Mouse (Mus musculus) heart, adult 10 weeks (tissue): ENCODE results near the gene Gm13289. TPM values are rescaled to one million over a fixed set of nuclear protein-coding genes. Genes with fewer than 3 reads are reported as not detected.

Source experiments
- polyA plus RNA-seq: library from polyadenylated mRNA; stranded (reverse); fragments of 350-450 nt; fragmentation: Illumina TruSeq; extraction: RNeasy Lipid Tissue Mini Kit (QIAGEN cat#74804); gene quantifications from one replicate; pipeline ENCODE4 v1.2.3, GENCODE M21; 2014; ENCODE audit warnings: low read depth, low replicate concordance

The Gm13289 gene
- polyA plus RNA-seq, result not detected

GRCm38 (mm10) chr4:88776622-88777021 is at the start of gene Gm13289:
Gene Gm13289, plus strand, starts transcription at chr4:88776922.

GRCm38 (mm10) chr4:88754818-88755340 is 21.8 kb upstream of the Gm13289 start, which contains the start of gene Gm13271:
Gene Gm13271, plus strand, starts transcription at chr4:88754868.

DNA sequence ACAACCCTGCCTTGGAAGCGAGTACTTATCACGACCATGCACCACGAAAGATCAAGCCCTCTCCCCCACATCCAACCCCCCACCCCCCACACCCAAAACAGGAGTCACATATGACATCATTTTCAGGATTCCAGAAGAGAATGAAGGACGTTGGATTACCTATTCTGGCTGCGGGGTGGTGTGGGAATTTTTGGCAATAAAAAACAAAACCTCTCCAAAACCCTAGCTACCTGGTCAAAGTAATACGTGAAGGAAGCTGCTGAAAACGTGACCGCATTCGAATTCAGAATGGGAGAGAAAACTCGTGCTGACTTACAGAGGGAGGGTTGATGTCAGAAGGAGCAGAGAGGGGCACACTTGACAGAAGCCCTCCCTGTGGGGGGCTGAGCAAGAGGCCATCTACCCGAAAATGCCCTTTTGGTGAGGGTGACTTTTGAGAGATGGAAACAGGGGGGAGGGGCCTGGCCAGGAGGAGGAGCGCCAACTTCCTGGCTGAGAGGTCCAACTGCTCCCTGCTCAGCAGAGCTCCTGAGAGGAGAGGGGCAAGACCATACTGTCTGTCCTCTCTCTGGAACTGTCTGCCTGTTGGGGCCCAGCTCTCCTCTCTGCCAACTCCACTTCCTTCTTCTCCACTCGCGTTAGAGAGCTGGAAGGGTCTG is 17.0 kb upstream of the Gm13289 start, which contains the start of gene Gm13283:
TSS of gene Gm13283 (plus strand) at position 510 of the 659 bp plus-strand sequence.

GRCm38 (mm10) chr4:88773534-88773933 is 3.2 kb upstream of the Gm13289 start, which contains the start of gene Gm13290:
Gene Gm13290, plus strand, starts transcription at chr4:88773834.

DNA sequence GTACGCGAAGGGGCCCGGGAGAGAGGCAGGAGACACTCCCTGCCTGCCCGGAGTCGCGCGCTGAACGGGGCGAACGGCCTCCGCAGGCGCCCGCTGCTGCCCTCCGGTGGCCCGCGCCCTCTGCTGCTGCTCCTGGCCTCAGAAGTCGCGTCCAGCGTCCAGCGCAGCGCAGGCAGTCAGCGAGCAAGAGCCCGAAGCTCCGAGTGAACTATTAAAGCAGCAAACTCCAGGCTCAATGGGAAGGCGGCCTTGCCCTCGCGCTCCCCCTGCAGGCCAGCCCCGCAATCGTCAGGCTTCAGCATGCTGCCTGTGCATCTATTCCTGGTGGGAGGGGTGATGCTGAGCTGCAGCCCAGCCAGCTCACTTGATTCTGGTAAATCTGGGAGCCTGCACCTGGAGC is 2.8 kb downstream of the Gm13289 start, which contains the start of gene Gm13272:
TSS of gene Gm13272 (plus strand) at position 301 of the 400 bp plus-strand sequence.

DNA sequence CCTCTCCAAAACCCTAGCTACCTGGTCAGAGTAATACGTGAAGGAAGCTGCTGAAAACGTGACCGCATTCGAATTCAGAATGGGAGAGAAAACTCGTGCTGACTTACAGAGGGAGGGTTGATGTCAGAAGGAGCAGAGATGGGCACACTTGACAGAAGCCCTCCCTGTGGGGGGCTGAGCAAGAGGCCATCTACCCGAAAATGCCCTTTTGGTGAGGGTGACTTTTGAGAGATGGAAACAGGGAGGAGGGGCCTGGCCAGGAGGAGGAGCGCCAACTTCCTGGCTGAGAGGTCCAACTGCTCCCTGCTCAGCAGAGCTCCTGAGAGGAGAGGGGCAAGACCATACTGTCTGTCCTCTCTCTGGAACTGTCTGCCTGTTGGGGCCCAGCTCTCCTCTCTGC is 5.1 kb downstream of the Gm13289 start, which contains the start of gene Ifnz:
TSS of gene Ifnz (plus strand) at position 301 of the 400 bp plus-strand sequence.

GRCm38 (mm10) chr4:88785409-88785808 is 8.7 kb downstream of the Gm13289 start, which contains the start of gene Gm13276:
Gene Gm13276, plus strand, starts transcription at chr4:88785709.

DNA sequence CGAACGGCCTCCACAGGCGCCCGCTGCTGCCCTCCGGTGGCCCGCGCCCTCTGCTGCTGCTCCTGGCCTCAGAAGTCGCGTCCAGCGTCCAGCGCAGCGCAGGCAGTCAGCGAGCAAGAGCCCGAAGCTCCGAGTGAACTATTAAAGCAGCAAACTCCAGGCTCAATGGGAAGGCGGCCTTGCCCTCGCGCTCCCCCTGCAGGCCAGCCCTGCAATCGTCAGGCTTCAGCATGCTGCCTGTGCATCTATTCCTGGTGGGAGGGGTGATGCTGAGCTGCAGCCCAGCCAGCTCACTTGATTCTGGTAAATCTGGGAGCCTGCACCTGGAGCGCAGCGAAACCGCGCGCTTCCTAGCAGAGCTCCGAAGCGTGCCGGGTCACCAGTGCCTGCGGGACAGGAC is 11.7 kb downstream of the Gm13289 start, which contains the start of gene Gm13277:
TSS of gene Gm13277 (plus strand) at position 231 of the 400 bp plus-strand sequence.

GRCm38 (mm10) chr4:88791250-88791649 is 14.5 kb downstream of the Gm13289 start, which contains the start of gene Gm13278:
Gene Gm13278, plus strand, starts transcription at chr4:88791550.

GRCm38 (mm10) chr4:88793936-88794675 is 17.4 kb downstream of the Gm13289 start, which contains the start of gene Gm13275:
Gene Gm13275, plus strand, starts transcription at chr4:88794487.

GRCm38 (mm10) chr4:88797097-88797496 is 20.4 kb downstream of the Gm13289 start, which contains the start of gene Gm13279:
Gene Gm13279, plus strand, starts transcription at chr4:88797397.

DNA sequence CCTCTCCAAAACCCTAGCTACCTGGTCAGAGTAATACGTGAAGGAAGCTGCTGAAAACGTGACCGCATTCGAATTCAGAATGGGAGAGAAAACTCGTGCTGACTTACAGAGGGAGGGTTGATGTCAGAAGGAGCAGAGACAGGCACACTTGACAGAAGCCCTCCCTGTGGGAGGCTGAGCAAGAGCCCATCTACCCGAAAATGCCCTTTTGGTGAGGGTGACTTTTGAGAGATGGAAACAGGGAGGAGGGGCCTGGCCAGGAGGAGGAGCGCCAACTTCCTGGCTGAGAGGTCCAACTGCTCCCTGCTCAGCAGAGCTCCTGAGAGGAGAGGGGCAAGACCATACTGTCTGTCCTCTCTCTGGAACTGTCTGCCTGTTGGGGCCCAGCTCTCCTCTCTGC is 22.6 kb downstream of the Gm13289 start, which contains the start of gene Gm13285:
TSS of gene Gm13285 (plus strand) at position 301 of the 400 bp plus-strand sequence.

DNA sequence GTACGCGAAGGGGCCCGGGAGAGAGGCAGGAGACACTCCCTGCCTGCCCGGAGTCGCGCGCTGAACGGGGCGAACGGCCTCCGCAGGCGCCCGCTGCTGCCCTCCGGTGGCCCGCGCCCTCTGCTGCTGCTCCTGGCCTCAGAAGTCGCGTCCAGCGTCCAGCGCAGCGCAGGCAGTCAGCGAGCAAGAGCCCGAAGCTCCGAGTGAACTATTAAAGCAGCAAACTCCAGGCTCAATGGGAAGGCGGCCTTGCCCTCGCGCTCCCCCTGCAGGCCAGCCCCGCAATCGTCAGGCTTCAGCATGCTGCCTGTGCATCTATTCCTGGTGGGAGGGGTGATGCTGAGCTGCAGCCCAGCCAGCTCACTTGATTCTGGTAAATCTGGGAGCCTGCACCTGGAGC is 26.2 kb downstream of the Gm13289 start, which contains the start of gene Gm13287:
TSS of gene Gm13287 (plus strand) at position 301 of the 400 bp plus-strand sequence.

DNA sequence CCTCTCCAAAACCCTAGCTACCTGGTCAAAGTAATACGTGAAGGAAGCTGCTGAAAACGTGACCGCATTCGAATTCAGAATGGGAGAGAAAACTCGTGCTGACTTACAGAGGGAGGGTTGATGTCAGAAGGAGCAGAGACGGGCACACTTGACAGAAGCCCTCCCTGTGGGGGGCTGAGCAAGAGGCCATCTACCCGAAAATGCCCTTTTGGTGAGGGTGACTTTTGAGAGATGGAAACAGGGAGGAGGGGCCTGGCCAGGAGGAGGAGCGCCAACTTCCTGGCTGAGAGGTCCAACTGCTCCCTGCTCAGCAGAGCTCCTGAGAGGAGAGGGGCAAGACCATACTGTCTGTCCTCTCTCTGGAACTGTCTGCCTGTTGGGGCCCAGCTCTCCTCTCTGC is 28.5 kb downstream of the Gm13289 start, which contains the start of gene Gm13288:
TSS of gene Gm13288 (plus strand) at position 301 of the 400 bp plus-strand sequence.

DNA sequence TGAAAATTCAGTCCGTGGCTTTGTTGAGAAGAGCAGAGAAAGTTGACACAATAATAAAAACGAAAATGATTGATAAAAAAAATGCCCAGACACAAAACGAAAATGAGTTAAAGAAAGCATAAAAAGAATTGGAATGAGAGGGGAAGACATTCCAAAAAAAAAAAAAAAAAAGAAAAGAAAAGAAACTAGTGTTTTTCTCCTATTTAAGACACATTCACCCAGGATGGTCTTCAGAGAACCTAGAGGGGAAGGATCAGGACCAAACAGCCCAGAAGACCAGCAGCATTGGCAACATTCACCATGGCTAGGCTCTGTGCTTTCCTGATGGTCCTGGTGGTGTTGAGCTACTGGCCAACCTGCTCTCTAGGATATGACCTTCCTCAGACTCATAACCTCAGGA is 39.2 kb downstream of the Gm13289 start, which contains the start of gene Ifna7:
TSS of gene Ifna7 (plus strand) at position 301 of the 400 bp plus-strand sequence.

DNA sequence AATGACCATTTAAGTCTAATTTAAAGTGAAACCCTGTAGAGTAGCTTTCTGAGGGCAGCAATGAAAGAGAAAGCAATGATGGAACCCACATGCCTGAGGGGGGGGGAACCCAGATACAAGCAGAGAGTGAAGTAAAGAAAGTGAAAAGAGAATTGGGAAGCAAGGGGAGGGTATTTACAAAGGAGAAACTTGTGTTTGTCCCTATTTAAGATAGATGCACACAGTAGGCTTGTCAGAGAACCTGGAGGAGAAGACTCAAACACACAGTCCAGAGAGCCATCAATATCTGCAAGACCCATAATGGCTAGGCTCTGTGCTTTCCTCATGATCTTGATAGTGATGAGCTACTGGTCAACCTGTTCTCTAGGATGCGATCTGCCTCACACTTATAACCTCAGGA is 42.9 kb downstream of the Gm13289 start, which contains the start of gene Ifna11:
TSS of gene Ifna11 (plus strand) at position 301 of the 400 bp plus-strand sequence.

Other genes with a start within 250 kb of the Gm13289 start
- gene Ifna15, start 218.7 kb upstream of the Gm13289 start, polyA plus RNA-seq, result not detected
- not detected for gene Ifna14, start 205.1 kb upstream of the Gm13289 start, polyA plus RNA-seq
- not detected for gene Ifna9, start 184.5 kb upstream of the Gm13289 start, polyA plus RNA-seq
- gene Ifna12, start 173.5 kb upstream of the Gm13289 start, polyA plus RNA-seq, result not detected
- not detected for gene C87499, start 142.5 kb upstream of the Gm13289 start, polyA plus RNA-seq
- not detected for gene Ifna13, start 132.5 kb upstream of the Gm13289 start, polyA plus RNA-seq
- gene Ifna16, start 100.0 kb upstream of the Gm13289 start, polyA plus RNA-seq, result not detected
- not detected for gene Ifna2, start 93.0 kb upstream of the Gm13289 start, polyA plus RNA-seq
- gene Ifnab, start 85.6 kb upstream of the Gm13289 start, polyA plus RNA-seq, result not detected
- gene Gm26566, start 55.1 kb upstream of the Gm13289 start, polyA plus RNA-seq, result not detected
- 44.7 TPM for gene Klhl9, start 54.5 kb upstream of the Gm13289 start, polyA plus RNA-seq
- not detected for gene Gm13271, start 22.1 kb upstream of the Gm13289 start, polyA plus RNA-seq
- not detected for gene Gm13283, start 16.8 kb upstream of the Gm13289 start, polyA plus RNA-seq
- not detected for gene Gm13290, start 3.1 kb upstream of the Gm13289 start, polyA plus RNA-seq
- gene Gm13272, start 2.9 kb downstream of the Gm13289 start, polyA plus RNA-seq, result not detected
- gene Ifnz, start 5.2 kb downstream of the Gm13289 start, polyA plus RNA-seq, result not detected
- gene Gm13276, start 8.8 kb downstream of the Gm13289 start, polyA plus RNA-seq, result not detected
- not detected for gene Gm13277, start 11.7 kb downstream of the Gm13289 start, polyA plus RNA-seq
- gene Gm13278, start 14.6 kb downstream of the Gm13289 start, polyA plus RNA-seq, result not detected
- gene Gm13275, start 17.6 kb downstream of the Gm13289 start, polyA plus RNA-seq, result not detected
- gene Gm13279, start 20.5 kb downstream of the Gm13289 start, polyA plus RNA-seq, result not detected
- gene Gm13285, start 22.7 kb downstream of the Gm13289 start, polyA plus RNA-seq, result not detected
- not detected for gene Gm13287, start 26.3 kb downstream of the Gm13289 start, polyA plus RNA-seq
- gene Gm13288, start 28.6 kb downstream of the Gm13289 start, polyA plus RNA-seq, result not detected
- not detected for gene Ifna7, start 39.3 kb downstream of the Gm13289 start, polyA plus RNA-seq
- not detected for gene Ifna11, start 43.0 kb downstream of the Gm13289 start, polyA plus RNA-seq
- gene Ifna6, start 50.5 kb downstream of the Gm13289 start, polyA plus RNA-seq, result not detected
- gene Ifna5, start 58.6 kb downstream of the Gm13289 start, polyA plus RNA-seq, result not detected
- not detected for gene Ifna4, start 64.9 kb downstream of the Gm13289 start, polyA plus RNA-seq
- not detected for gene Ifna1, start 73.2 kb downstream of the Gm13289 start, polyA plus RNA-seq
- not detected for gene Ifne, start 103.3 kb downstream of the Gm13289 start, polyA plus RNA-seq